Mouse (Mus musculus) lung, embryonic 14.5 days (tissue): ENCODE measurements around the gene Tcam1. TPM values are rescaled to one million over a fixed set of nuclear protein-coding genes. Genes with fewer than 3 reads are reported as not detected.
"Not testable (repeated sequence)": the region's sequence is repeated elsewhere in the genome, so short reads cannot be mapped to it uniquely, and the experiment has no call there.

Experiments used
- ATAC-seq: fragments of 200-750 bp; cut with Nextera tagmentation; 2 replicates; pipeline ENCODE4 v1.8.0; 2017; ENCODE audit warnings: mild to moderate bottlenecking, moderate TSS enrichment, moderate library complexity; ENCODE audit not compliant: insufficient read depth
- DNase-seq: peaks from one replicate; pipeline ENCODE4 v3.0.0-alpha.2; 2015
- H3K27ac ChIP-seq: fragments of 300-500 bp; sonication (generic); 2 replicates; pipeline ENCODE4 v1.5.1; 2014; ENCODE audit warnings: low read depth, mild to moderate bottlenecking, moderate library complexity
- H3K27me3 ChIP-seq: fragments of 300-500 bp; sonication (generic); 2 replicates; pipeline ENCODE4 v1.6.1; 2014; ENCODE audit warnings: low read length, control low read depth; ENCODE audit not compliant: insufficient read depth
- H3K36me3 ChIP-seq: fragments of 300-500 bp; sonication (generic); 2 replicates; pipeline ENCODE4 v1.6.1; 2014; ENCODE audit warnings: control low read depth; ENCODE audit not compliant: insufficient read depth
- H3K4me1 ChIP-seq: fragments of 300-500 bp; sonication (generic); 2 replicates; pipeline ENCODE4 v1.6.1; 2014; ENCODE audit warnings: antibody characterized with exemption, control low read depth; ENCODE audit not compliant: insufficient read depth
- H3K4me2 ChIP-seq: fragments of 300-500 bp; sonication (generic); 2 replicates; pipeline ENCODE4 v1.6.1; 2014; ENCODE audit warnings: mild to moderate bottlenecking
- H3K4me3 ChIP-seq: fragments of 300-500 bp; sonication (generic); 2 replicates; pipeline ENCODE4 v1.5.1; 2014; ENCODE audit warnings: low read depth, low read length
- H3K9ac ChIP-seq: fragments of 300-500 bp; sonication (generic); 2 replicates; pipeline ENCODE4 v1.6.1; 2014
- H3K9me3 ChIP-seq: fragments of 300-500 bp; sonication (generic); 2 replicates; pipeline ENCODE4 v1.6.1; 2016; ENCODE audit warnings: low read depth, low read length, control low read depth
- CTCF ChIP-seq: IDR thresholded peaks from 2 replicates; pipeline ENCODE4 v1.5.1; 2016; ENCODE audit warnings: antibody characterized with exemption, low read depth
- WGBS: fragments of 180-500 bp; shearing (Covaris S2); extraction: QIAGEN DNeasy Blood & Tissue Kit; methylation state at CpG from one replicate; pipeline ENCODE4 v1.1.7; 2014; 5-methylcytosine and 5-hydroxymethylcytosine counted together
- polyA plus RNA-seq: library from polyadenylated mRNA; unstranded; fragments of >200 nt; fragmentation: Nextera tagmentation; extraction: Ambion mirVana; gene quantifications from 2 replicates; pipeline ENCODE4 v1.2.1, GENCODE M21; 2014

Tcam1 gene
- 0.18 and 0.39 TPM in 2 replicates for polyA plus RNA-seq

DNA sequence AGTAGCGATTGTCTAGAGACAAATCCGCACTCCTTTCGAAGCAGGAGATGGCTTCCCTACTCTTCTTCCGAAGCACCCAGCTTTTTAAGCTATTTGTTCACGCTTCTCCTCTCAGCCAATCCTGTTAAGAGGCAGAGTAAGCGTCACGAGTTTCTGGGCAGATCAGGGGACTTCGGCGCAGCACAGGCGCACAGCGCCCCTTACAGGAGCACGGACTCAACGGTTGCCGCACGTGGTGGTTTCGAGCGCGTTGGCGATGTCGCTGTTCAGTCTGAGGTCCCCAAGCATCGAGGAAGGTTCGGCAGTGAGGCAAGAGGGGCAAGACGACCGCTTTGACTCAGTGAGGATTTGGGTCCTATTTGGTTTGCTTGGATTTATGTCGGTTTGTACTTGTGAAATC is at the start of gene Tcam1:
TSS of gene Tcam1 (plus strand) at position 219 of the 400 bp plus-strand sequence.
- ATAC-seq (peak; percentile 13; the same call in 1 of the 2 replicates), DNase-seq (peak; percentile 99)
- 5% methylated on average over 25 of the region's 25 CpGs for WGBS
- no peaks in the 10 kb centered on the region for H3K9me3 ChIP-seq
- peaks cover 12% of the 10 kb centered on the region for H3K4me1 ChIP-seq
- H3K9ac ChIP-seq = no peak within 1 kb of the TSS
- H3K27me3 ChIP-seq = no peaks in the 10 kb centered on the region
- H3K4me3 ChIP-seq = 0 out of 2 replicates have a peak within 1 kb of the TSS, but pooled peaks have one; percentile 10
- H3K4me2 ChIP-seq = peak within 1 kb of the TSS; percentile 53
- TF ChIP-seq CTCF = peak; percentile 89
- peak within 1 kb of the TSS; percentile 78; the same call in 1 of the 2 replicates for H3K27ac ChIP-seq
- no peaks in the 10 kb centered on the region for H3K36me3 ChIP-seq

DNA sequence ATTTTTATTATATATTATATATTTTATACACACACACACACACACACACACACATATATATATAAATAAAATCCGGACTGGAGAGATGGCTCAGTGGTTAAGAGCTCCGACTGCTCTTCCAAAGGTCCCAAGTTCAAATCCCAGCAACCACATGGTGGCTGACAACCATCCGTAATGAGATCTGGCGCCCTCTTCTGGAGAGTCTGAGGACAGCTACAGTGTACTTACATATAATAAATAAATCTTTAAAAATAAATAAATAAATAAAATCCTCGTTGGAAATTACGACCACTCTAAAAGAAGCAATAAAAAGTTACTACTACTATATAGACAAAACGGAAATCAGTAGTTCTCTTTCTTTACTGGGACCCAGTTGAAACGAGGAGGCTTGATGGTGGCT is 42.5 kb upstream of the Tcam1 start:
- H3K4me1 ChIP-seq, H3K4me3 ChIP-seq, H3K9me3 ChIP-seq, H3K27ac ChIP-seq, H3K27me3 ChIP-seq, ATAC-seq, H3K4me2 ChIP-seq, DNase-seq, H3K9ac ChIP-seq: not testable (repeated sequence)
- H3K36me3 ChIP-seq = peaks cover 81% of the 10 kb centered on the region
- 0 out of 2 replicates have a peak, but pooled peaks have one; percentile 17 for TF ChIP-seq CTCF
- WGBS = 73% methylated on average over 8 of the region's 8 CpGs

DNA sequence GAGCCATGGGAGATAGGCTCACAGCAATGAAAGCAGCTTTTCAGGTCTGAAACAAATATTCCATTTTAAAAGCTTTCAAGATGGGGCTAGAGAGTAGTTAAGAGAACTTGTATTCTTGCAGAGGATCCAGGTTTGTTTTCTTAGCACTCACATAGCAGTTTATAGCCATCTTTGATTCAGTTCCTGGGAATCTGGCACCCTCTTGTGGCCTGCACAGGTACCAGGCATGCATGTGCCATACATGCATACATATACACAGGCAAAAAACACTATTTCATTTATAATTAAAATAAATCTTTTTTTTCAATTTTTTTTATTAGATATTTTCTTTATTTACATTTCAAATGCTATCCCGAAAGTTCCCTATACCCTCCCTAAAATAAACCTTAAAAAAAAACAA is 29.6 kb upstream of the Tcam1 start:
- ATAC-seq (no peak), DNase-seq (peak; percentile 44)
- Histone ChIP-seq H3K36me3 (peaks cover 99% of the 10 kb centered on the region), H3K27ac (no peak overlapping the region), H3K27me3 (no peaks in the 10 kb centered on the region), H3K9ac (no peak overlapping the region), H3K4me2 (no peak overlapping the region), H3K9me3 (peaks cover 5% of the 10 kb centered on the region; the same call in 1 of the 2 replicates), H3K4me3 (no peak overlapping the region), H3K4me1 (no peaks in the 10 kb centered on the region)
- peak; percentile 42 for TF ChIP-seq CTCF
- WGBS = 83% methylated on average over 1 of the region's 1 CpGs

DNA sequence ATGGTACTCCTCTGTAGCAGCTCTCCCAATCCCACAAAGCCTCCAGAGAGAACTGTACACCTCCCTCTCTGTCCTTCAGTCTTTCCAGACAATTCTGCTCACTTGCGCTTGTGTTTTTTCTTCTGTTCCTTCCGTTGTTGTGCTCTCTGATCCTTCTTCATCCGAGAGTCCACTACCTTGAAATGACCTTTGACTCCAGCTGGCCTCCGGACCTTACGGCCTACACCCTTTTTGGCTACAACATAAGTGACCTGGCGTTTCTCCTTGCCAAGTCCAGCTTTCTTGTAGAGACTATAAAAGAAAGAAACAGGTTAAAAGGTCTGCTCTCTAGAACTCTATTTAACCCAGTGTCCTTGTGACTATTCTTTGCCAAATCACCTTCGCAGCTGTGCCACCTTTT is 27.1 kb upstream of the Tcam1 start:
- no peaks in the 10 kb centered on the region for H3K27me3 ChIP-seq
- H3K4me1 ChIP-seq = no peaks in the 10 kb centered on the region
- no peak for TF ChIP-seq CTCF
- no peak overlapping the region for H3K4me2 ChIP-seq
- DNase-seq (no peak), ATAC-seq (no peak)
- H3K27ac ChIP-seq = no peak overlapping the region
- H3K9ac ChIP-seq = no peak overlapping the region
- H3K9me3 ChIP-seq = peaks cover 5% of the 10 kb centered on the region; the same call in 1 of the 2 replicates
- H3K4me3 ChIP-seq = no peak overlapping the region
- WGBS = 81% methylated on average over 7 of the region's 7 CpGs
- peaks cover 96% of the 10 kb centered on the region for H3K36me3 ChIP-seq

DNA sequence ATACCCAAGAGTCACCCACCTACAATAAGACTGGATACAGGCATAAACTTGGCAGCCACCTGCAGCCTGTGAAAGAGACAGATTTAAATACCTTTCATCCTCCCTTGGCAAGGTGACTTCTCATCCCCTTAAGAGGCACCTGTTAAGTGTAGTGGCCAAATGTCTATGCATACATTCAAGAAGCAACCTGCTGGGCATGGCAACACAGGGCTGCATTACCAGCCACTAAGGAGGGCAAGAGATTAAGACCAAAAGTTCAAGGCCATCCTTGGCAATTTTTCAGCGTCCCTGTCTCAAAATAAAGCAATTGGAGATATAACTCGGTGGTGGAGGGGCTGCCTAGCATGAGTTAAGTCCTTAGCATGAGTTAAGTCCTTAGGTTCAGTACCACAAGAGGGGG is 21.7 kb upstream of the Tcam1 start:
- Histone ChIP-seq H3K27ac (no peak overlapping the region), H3K27me3 (no peaks in the 10 kb centered on the region), H3K9me3 (no peaks in the 10 kb centered on the region), H3K36me3 (peaks cover 69% of the 10 kb centered on the region), H3K4me1 (peaks cover 10% of the 10 kb centered on the region; the same call in 1 of the 2 replicates), H3K4me2 (peak overlapping the region; percentile 95), H3K9ac (peak overlapping the region; percentile 78), H3K4me3 (peak overlapping the region; percentile 81)
- TF ChIP-seq CTCF = no peak
- DNase-seq = no peak
- WGBS = 11% methylated on average over 2 of the region's 2 CpGs
- no peak for ATAC-seq

DNA sequence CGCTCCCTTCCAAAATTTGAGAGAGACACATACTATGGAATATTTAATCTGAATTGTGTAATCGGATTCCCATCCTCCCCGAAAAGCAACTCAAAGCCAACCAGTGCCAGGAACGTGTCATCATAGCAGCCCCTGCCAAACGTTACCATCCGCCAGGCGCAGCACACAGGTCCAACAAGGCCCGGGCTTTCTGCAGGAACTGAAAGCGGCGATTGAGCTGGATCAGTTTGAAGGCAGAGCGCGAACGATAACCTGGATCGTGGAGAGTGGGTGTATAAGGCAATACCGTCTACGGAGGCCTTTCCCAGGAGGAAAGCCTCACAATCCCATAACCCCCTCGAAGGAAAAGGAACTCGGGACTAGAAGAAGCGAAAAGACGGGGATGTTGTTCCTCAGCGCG is 21.3 kb upstream of the Tcam1 start:
- Histone ChIP-seq H3K9ac (peak overlapping the region; percentile 78), H3K36me3 (peaks cover 66% of the 10 kb centered on the region), H3K9me3 (no peaks in the 10 kb centered on the region), H3K27me3 (no peaks in the 10 kb centered on the region), H3K4me1 (peaks cover 10% of the 10 kb centered on the region; the same call in 1 of the 2 replicates), H3K4me2 (peak overlapping the region; percentile 95), H3K4me3 (peak overlapping the region; percentile 81), H3K27ac (peak overlapping the region; percentile 50; the same call in 1 of the 2 replicates)
- 2% methylated on average over 22 of the region's 22 CpGs for WGBS
- peak; percentile 0; the same call in 1 of the 2 replicates for ATAC-seq
- TF ChIP-seq CTCF = no peak
- peak; percentile 21 for DNase-seq

DNA sequence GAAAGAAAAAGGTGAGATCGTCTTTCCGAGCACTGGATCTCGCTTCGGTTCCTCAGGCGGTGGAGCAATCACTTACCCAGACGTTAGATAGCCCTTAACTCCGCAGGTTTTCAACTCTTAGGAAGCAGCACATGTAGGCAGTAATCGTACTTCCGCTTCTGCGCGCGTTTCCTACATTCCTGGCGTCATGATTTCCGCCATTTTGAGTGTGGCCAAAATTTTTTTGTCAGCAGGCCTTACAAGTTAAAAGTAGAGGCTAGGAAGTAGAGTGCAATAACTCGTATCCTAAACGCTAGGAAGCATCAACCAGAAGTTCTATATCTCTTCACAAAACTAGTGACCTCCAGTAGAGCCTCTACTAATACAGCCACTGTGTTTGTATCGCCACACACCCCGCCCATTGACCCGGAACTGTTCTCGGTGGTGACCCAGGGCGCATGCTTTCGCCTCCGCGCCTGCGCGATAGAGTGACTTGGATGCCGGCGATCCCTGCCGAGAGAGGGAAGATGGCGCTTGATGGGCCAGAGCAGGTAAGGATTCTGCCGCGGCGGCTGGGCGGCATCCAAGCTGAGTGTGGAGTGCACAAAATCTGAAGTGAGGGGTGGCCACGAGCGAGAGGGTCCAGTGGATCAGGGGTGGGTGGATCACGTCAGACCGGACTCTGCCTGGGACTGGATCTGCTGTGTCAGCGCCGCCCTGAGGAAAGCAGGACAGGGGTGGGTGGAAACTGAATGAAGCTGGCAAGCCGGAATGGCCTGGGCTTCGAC is 20.6 kb upstream of the Tcam1 start, which contains the start of the genes Ftsj3 and Psmc5:
TSS of gene Ftsj3 (minus strand) at position 395 of the 767 bp plus-strand sequence.
TSS of gene Psmc5 (plus strand) at position 470 of the 767 bp plus-strand sequence.
- H3K4me1 ChIP-seq = peaks cover 10% of the 10 kb centered on the region; the same call in 1 of the 2 replicates
- H3K27ac ChIP-seq = peak within 1 kb of the TSS; percentile 76
- under 1% methylated on average over 42 of the region's 42 CpGs for WGBS
- peak; percentile 95 for ATAC-seq
- peak within 1 kb of the TSS; percentile 78 for H3K9ac ChIP-seq
- H3K9me3 ChIP-seq = no peaks in the 10 kb centered on the region
- H3K4me3 ChIP-seq = peak within 1 kb of the TSS; percentile 81
- peak; percentile 47 for TF ChIP-seq CTCF
- DNase-seq = peak; percentile 98
- peak within 1 kb of the TSS; percentile 95 for H3K4me2 ChIP-seq
- H3K27me3 ChIP-seq = no peaks in the 10 kb centered on the region
- H3K36me3 ChIP-seq = peaks cover 64% of the 10 kb centered on the region
